Mouse (Mus musculus) neural tube, embryonic 10.5 days (tissue): ENCODE data around the gene Uqcr10.
"Not testable (repeated sequence)": the region's sequence is repeated elsewhere in the genome, so short reads cannot be mapped to it uniquely, and the experiment has no call there.

Experiments
- DNase-seq: peaks from one replicate; pipeline ENCODE4 v3.0.0-alpha.2; 2017; ENCODE audit warnings: low spot score; ENCODE audit errors: extremely low spot score

The Uqcr10 gene

DNA sequence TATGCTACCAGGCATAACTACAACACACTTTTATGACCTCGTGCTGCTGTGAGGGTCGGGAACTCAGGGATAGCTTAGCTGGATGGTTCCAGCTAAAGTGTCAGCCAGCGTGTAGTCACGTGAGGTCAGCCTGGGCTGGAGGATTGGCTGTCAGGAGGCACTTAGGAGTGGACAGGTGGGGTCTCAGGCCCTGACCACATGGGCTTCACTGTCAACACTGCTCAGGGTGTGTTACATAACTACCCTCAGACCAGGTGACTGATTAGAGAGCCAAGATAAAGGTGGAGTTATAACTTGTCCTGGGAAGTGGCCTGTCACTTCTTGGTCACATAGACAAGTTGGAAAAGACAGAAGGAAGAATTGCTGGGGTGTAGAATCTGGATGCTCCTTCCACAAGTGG, 11.5 kb upstream of the Uqcr10 start:
- DNase-seq = no peak

GRCm38 (mm10) chr11:4714727-4715126, 10.6 kb upstream of the Uqcr10 start:
- no peak for DNase-seq

- DNase-seq = no peak
Observed at GRCm38 (mm10) chr11:4712822-4713221, 8.7 kb upstream of the Uqcr10 start.

DNA sequence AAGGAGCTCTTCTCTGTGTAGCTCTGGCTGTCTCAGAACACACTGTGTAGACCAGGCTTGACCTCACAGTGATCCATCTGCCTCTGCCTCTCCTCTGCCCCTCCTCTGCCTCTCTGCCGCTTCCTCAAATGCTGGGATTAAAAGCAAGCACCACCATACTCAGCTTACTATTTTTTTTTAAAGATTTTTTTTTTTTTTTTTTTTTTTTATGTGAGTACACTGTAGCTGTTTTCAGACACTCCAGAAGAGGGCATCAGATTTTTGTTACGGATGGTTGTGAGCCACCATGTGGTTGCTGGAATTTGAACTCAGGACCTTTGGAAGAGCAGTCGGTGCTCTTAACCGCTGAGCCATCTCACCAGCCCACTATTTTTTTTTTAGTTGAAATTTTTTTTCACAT, 6.0 kb upstream of the Uqcr10 start:
- DNase-seq = not testable (repeated sequence)

- no peak for DNase-seq
Observed at GRCm38 (mm10) chr11:4705178-4705577, 1.0 kb upstream of the Uqcr10 start.

GRCm38 (mm10) chr11:4703688-4704071, 462 bp downstream of the Uqcr10 start:
- no peak for DNase-seq

DNA sequence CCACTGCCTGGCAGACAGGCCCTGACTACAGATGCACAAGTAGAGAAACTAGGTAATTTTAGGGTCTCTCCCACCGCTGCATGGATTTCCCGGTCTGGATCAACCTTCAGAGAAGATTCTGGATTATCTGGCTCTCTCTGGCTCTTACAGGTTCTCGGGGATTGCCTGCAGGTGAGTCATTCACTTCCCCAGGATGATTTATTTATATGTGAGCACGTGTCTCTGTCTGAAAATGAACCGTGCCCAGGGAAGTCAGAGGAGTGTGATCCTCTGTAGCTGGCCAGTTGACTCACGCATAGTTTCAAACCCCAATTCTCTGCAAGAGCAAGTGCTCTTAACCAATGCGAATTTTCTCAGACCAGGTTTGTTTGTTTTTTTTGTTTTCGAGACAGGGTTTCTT, 3.4 kb downstream of the Uqcr10 start:
- no peak for DNase-seq

DNA sequence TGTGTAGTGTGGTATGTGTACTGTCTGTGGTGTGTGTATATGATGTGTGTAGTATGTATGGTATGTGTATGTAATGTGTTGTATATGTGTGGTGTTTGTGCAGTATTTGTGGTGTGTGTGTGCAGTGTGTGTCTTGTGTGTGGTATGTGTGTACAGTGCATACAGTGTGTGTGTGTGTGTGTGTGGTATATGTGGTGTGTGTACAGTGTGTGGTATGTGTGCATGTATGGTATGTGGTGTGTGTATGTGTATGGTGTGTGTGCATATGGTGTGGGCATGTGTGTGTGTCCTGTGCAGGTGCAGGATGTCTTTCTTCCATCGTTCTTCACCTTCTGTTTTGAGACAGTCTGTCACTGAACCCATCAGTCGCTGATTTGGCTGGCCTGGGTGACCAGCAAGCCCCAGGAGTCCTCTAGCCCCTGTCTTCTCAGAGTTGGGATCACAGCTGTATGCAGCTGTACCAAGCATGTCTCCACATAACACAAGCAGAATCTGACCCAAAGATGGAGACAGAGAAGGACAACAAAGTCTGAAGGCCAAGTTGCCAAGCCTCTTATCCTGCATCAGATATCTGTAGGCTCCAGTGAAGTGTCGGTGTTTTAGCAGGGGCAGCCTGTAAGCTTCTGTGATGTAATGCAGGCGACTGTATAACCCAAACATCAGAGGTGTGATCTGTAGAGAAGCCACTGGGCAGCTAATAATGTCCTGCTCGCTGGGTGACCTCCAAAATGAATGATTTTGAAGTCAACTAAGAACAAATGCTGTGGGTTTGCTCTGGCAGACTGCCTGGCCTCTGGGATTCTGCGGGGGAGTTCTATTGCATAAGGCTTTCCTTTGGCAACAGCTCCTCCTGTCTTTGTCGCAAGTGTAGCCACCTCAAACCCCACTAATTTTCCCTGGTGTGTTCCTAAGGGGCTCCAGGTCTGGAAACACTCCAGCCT, 6.8 kb downstream of the Uqcr10 start:
- DNase-seq = no peak

DNA sequence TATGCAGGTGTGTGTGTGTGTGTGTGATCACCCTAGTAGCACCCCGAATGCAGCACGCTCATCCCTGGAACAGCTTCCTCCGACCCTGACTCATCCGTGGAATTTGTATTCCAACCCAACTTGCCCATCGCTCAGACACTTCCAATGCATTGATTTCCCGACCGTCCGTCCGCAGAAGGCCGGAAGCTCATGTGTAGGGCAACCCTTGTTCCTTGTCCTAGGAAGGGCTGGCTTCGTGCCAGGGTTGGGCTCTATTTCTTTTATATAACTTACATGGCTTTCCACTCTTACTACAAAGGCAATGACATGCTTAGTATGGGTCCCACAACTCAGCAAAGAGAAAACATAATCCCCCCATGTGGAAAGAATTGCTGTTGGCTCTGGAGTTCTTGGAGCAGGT, 12.0 kb downstream of the Uqcr10 start:
- no peak for DNase-seq

GRCm38 (mm10) chr11:4691213-4691612, 12.9 kb downstream of the Uqcr10 start:
- DNase-seq = no peak

GRCm38 (mm10) chr11:4690353-4690752, 13.8 kb downstream of the Uqcr10 start:
- DNase-seq = no peak

DNA sequence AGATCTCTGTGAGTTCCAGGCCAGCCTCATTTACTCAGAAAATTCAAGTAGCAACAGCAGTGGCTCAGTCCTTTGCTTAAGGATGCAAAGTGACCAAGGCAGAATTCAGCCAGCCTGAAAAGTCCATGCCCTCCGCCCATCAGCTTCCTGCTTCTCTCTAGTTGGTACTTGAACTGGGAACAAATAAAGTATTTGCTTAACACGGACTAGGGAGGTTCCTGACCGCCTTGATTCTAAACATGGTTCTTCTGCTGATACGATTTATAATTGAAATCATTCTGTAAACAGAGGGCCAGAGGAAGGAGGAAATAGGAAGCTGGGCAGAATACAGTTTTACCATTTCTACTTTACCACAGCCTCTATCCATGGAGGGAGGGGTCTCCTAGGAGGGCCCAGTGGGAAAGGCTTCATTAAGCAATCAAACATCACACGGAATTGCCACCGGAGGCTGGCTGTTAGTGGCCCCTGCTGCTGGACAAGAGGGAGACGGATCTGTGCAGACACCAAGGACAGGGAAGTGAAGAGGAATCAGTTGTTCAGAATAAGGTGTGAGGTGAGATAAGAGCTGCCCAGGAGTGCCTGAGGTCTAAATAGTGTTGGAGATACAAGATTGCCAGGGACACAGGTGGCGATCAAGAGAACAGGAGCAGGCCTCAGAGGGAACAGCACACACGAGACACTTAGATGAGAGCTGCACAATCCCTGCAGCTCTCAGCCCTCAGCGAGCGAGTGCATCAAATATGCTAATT, 15.3 kb downstream of the Uqcr10 start:
- DNase-seq = no peak

GRCm38 (mm10) chr11:4687874-4688273, 16.3 kb downstream of the Uqcr10 start:
- DNase-seq = no peak

- DNase-seq = no peak
Observed at GRCm38 (mm10) chr11:4687027-4687426, 17.1 kb downstream of the Uqcr10 start.

DNA sequence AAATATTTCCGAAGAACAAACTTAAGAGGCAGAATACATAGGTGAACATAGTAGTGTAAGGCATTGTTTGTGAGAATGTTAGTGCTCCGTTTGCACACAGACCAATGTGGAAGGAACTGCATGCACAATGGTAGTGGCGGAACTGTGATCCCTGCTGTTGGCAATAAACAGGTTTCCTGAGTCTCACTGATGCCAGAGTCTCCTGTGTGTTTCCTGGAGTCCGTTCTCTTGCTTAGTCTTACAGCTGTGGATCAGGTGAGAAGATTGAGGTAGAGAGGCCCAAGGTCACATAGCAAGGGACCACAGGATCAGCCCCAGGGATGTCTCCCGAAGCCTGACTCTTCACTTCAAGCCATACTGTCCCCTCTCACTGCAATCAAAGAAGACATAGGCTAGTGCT, 18.6 kb downstream of the Uqcr10 start:
- no peak for DNase-seq

- no peak for DNase-seq
Observed at GRCm38 (mm10) chr11:4685071-4685470, 19.1 kb downstream of the Uqcr10 start.

GRCm38 (mm10) chr11:4684186-4684585, 20.0 kb downstream of the Uqcr10 start:
- DNase-seq = no peak

- DNase-seq = no peak
Observed at GRCm38 (mm10) chr11:4683516-4683915, 20.6 kb downstream of the Uqcr10 start.

DNA sequence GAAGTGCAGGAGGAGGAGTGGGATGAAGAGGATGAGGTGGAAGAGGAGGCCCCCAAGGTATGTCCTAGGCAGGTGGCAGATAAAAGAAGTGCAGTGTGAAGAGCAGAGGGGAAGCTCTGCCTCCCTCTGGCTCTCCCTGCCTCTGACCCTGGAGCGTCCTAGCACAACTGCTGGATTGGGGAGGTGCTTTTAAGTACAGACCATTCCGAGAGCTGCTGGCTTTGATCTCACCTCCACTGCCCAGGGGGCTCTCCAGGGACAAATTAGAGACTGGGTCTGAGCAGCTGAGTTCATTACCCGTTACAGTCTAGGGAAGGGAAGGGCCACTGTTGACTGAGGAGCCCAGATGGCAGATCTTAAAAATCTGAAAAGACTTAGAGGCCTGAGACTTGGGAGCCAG, 24.0 kb downstream of the Uqcr10 start:
- DNase-seq = no peak

GRCm38 (mm10) chr11:4679441-4679832, 24.7 kb downstream of the Uqcr10 start:
- no peak for DNase-seq

DNA sequence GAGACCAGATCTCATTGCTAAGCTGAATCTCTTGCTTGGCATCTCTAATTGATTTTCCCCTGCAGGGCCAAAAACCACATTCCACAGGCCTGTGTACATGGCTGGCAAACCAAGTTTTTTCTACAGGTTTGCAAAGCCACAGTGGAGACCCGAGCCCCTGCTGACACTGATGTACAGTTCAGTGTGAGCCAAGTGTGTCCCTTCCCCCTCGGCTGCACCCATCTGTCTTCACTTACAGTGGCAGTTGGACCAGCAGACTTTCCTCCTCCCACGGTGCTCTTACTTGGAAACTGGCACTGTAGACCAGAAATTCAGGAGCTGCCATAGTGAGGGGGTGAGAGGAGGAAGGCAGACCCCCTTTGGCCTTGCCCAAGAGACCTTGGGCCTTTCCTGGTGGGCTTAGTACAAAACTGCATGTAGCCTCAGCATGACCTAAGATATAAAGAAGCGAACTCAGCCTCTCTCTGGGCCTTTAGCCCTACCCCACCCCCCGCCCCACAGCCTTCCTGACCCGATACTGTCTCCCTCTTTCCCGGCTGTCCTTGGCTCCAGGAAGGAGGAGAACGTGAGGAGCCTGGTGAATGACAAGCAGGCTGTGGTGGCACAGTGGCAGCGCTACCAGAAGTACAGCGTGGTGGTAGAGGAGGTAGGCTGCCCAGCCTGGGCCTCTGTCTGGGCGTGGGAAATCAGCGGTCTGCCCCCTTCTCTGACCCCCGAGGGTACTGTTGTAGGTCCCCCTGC, 25.3 kb downstream of the Uqcr10 start:
- DNase-seq = peak; percentile 17
